Mouse (Mus musculus) heart, postnatal 10 days (tissue): Measurements from ENCODE around the gene Lrmda. TPM values are rescaled to one million over a fixed set of nuclear protein-coding genes. Genes with fewer than 3 reads are reported as not detected.

Experiments used
- DNase-seq, 2 experiments: peaks; one replicate each; pipeline ENCODE4 v3.0.0; 2021
- intact Hi-C: fragments of 180-260 bp; cut with DNase I; formaldehyde crosslinking; loops from one replicate; pipeline ENCODE4 v1.15.1; 2025
- total RNA-seq, 2 experiments: library from RNA; stranded (reverse); gene quantifications; 2 replicates each; pipeline ENCODE4 v1.2.3; 2021

Gene Lrmda
- total RNA-seq, 2 experiments from 2014 or later = 1.1 to 2.1 TPM

DNA sequence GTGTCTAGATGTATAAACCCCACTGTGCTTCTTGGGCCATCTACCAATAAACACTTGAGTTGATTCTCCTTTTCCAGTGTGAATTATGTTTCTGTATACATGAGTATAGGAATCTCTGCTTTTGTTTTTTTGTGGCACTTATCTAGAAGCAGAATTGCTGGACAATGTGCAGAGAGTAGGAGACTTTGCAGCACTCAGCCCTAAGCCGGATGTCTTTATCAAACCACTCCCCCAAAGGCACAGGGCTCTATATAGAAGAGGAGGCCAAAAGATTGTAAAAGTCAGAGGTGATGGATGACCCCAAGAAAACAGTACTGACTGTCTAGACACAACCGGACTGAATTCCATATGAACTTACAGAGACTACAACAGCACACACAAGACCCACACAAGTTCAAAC, 182.2 kb downstream of the Lrmda start:
- intact Hi-C loops = no loop called here

DNA sequence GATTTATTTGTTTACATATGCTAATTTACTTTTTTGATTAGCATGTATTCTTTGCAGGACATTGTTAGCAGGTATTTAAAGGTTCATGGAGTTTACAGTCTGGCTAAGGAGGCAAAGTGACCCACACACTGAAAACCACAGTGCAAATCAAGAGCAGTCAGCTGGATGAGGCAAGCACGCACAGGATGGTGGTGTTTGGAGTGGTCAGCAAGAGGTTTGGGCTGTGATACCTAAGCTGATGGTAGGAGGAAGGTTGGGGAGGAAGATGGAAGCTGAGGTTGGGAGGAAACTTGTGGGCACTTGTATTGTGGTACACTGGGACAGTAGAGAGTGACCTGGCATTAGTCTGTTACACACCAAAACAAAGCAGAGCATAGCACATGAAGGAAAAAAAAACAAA, 191.1 kb downstream of the Lrmda start:
- intact Hi-C loops = no loop called here
- no peak for DNase-seq

More for the DNA sequence above, 182.2 kb downstream of the Lrmda start:
- no peak for DNase-seq

DNA sequence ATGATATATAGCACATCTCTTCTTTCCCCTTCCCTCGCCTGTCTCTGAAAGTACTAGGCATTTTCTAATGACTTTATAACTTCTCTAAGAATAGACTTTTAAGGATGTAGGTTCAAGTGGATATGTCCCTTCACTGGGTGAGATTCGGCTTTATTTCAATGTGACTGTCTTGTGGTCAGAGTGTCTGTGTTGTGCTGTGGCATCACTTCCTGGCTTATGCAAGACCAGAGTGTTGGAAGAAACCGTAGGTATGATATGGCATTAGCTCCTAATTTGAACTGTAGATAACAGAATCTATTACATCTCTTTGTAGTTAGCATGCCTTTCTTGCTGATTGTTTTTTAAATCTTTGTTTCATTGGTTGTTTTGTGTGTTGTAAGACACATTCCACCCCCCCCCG, 198.7 kb downstream of the Lrmda start:
- no peak for DNase-seq
- intact Hi-C loops = no loop called here

DNA sequence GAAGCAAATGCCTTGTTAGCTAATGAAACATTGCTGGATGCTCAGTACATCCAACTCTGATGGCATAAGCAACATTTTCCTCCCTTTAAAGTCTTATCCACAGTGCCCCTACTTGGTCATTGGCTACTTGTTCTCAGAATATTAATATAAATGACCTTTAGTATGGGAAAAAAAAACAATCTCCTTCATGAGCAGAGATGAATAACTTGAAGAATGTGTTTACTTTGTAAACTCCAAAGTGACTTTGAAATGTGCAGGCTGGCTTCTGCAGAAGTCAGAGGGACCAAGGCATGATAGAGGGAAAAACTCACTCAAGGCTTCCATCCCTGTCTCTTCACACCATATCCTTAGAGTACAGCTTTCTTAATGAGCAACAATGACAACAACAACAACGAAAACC, 202.5 kb downstream of the Lrmda start:
- intact Hi-C loops = no loop called here
- DNase-seq = no peak

DNA sequence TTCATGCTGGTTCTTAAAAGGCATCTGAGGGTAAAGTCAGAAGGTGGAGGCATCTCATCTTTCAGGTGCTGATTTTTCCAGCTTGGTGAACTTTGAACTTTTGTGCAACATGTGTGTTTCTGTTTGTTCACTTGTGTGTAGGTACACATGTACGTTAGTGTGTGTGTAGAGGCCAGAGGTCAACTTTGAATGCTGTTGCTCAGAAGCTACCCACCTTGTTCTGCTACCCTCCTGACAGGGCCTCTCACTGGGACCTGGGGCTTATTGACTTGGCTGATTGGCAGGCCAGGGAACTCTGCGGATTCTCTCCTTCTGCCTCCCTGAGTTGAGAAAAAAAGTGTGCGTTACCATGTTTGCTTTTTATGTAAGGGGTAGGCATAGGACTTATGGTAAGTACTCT, 203.1 kb downstream of the Lrmda start:
- intact Hi-C loops = no loop called here
- DNase-seq = no peak

DNA sequence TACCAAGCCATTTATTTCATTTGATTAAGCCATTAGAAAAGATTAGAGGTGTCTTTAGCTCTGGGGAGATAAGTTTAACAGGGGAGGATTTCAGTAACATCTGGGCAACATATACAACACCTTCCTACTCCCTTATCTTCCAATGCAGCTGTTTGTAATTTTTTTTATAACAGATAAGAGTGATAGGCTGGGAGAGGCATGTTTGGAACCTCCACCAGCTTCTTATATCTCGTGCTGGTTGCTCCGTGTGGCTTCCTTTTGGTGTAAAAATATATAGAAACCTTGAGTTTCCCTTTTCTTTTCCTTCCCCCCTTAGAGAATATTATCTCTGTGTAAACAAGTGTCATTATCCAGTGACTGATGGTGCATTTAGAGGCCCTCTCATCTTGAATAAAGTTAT, 206.7 kb downstream of the Lrmda start:
- intact Hi-C loops = no loop called here
- no peak for DNase-seq

DNA sequence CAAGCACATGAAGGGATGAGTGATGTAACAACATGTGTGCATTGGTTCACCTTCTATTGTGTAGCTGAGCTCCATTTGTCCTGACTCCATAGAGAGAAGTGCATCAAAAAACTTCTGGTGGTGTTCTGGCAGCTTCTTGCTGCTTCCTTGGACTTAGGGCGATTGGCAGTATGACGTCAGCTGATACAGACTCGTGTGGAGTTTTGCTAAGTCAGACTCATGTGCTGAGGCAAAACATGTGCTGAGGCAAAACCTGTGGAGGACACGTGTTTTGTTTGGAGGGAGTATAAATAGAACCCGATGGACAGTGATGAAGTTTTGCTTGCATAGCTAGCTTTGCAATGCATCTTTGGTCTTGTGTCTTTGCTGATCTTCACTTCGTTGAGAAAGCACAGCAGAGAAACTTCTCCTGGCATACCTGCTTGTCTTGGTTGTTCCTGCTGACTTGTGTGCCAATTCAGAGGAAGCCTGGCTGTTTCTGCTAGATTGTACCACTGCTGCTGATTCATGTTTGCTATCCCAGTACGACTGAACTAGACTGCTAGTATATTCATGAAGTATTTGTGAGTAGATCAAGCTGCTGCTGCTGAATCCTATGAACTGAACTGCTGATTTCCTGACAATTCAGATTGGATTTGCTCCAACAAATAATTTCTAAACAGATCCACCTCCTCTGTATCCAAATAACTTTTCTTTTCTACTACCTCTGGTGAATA, 208.9 kb downstream of the Lrmda start:
- intact Hi-C loops = no loop called here
- no peak for DNase-seq

DNA sequence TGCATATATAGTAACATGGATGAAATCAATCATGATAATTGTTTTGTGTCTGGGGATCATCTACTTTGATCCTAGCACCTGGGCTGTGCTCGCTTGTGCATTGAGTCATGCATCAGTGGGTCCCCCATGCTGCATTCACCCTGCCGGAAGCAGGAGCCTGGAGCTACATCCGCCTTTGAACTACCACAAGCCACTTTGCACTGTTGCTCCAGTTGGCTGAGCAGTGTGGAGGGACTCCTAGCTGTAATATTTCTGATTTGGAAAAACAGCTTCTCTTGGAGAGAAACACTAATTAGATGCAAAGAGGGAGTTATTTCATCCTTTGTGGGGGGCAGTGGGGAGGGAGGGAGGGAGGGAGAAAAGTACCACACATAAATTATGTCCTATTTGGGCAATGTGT, 220.8 kb downstream of the Lrmda start:
- intact Hi-C loops = no loop called here
- no peak for DNase-seq

DNA sequence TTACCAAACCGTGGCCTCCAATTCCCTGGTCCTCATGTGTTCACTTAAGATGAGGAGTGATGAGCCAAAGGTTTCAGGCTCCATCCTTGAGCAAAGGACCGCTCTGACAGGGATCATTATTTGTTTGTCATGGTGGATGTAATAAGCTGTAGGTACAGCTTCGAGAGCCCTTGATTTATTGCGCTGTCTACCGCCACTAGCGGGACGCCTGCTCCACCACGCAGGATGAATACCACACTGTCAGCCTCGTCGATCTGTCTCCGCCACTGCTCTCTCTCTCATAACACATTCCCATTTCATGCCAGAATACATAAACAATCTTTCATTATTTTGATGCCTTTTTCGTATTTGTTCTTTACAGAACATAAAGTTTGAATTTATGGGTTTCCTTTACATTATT, 235.9 kb downstream of the Lrmda start:
- DNase-seq = no peak
- intact Hi-C loops = no loop called here

DNA sequence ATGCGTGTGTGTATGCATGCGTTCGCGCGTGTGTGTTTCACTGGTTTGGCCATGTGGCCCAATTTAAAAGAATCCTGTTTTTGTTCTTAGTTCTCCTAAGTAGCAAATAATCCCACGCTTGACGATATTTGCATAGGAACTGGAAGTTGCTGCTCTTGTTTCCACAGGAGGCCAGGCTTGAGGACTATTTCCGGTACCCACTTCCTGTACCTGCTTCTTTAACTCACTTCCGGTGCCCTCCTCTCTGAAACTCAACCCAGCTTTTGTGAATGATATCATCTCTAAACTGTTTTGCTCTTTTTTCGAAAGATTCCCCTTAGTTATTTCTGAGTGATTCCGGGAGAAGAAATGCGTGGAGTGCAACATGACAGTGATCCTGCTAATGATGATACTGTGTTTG, 236.8 kb downstream of the Lrmda start:
- DNase-seq = no peak
- intact Hi-C loops = no loop called here

DNA sequence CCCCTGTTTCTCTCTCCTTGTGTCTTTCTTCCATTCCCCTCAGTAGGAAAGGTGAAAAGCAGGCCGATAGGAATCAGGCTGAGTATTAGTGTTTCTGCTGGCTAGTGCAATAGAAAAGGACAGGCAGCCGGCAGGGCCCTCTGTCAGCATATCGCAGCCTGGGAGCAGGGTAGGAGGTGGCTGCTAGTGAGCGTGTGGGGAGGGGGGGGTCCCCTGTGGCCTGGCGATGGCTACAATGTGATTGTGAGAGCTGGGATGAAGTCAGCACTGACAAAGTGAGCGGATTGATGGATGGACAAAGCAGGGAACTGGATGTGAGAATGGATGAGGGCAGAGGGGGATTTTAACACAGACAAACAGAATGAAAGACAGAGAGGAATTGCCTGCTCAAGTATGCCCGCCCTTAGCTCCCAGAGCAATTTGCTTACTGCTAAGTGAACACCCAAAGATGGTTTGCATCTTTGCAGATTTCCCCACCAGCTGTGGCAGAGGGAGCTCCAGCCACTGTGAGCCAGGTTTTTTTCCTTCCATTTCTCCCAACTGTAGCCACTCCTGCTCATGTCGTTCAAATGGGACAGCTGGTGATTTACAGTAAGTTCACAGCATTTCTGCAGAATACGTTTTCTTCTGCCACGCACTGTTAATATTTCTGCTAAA, 240.0 kb downstream of the Lrmda start:
- intact Hi-C loops = no loop called here
- DNase-seq = peak; percentile 7 to 12

DNA sequence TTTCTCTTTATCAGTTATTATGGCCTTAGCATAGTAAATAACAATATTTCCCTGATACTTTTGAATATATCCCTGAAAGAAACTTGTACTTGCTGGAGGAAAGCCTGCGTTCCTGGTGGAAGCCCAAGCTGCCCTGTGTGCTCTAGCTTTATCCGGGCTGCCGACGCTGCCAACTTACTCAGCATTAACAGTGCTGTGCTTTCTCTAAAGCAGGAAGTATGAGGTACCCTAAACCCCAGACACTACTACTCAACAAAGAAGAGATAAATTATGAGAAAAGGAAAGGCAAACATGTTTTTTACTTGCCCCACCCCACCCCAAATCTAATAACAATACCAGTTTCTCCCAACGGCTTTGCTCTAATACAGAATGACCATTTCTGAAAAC, 240.5 kb downstream of the Lrmda start:
- intact Hi-C loops = no loop called here
- DNase-seq = peak in 1 of 2 experiments; percentile 2

DNA sequence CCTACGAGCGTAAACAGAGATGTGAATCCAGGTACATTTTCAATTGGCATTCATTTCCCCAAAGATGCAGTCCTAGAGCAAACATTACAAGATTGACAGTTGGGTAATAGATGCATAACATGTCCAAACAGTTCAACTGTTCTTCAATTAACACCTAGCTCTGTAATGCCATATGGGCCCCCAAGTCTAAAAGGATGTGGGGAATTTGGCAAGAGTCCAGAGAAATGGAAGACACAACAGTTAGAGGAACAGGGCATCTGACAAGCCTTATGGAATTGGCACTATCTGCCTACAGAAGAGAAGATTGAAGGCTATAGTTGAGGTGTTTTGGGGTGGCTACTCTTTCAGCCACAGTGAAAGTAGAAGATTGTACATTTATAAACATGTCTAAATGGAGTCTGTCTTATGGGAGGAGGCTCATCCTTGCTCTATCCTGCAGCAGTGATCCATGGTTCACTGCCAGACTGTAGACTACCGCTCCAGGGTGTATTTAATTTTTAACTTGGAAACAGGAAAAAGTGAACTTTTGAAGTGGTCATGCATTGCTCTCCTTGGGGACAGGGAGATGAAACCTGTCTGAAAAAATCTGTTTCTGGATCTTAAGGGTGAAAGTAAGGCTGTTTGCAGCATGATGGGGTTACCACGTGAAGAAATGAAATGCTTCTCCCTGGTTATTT, 245.9 kb downstream of the Lrmda start:
- intact Hi-C loops = no loop called here
- no peak for DNase-seq

DNA sequence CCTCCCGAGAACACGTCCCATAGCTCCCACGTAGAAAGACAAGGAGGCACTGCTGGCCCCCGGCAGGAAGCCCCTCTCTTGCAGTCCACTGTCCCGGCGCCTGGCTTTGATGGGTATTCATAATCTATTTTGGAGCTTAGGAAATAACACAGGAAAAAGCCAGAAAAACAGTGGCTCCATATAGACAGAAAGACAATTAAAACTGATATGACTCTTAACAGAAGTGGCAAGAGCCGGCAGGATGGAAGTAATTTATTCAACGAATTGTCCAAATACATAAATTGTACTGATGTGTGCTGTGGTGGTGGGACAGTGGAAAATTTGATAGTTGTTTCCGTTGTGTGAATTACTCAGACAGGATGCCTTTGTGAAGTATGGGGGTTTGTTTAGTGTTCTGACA, 250.3 kb downstream of the Lrmda start:
- intact Hi-C loops = no loop called here
- no peak for DNase-seq

DNA sequence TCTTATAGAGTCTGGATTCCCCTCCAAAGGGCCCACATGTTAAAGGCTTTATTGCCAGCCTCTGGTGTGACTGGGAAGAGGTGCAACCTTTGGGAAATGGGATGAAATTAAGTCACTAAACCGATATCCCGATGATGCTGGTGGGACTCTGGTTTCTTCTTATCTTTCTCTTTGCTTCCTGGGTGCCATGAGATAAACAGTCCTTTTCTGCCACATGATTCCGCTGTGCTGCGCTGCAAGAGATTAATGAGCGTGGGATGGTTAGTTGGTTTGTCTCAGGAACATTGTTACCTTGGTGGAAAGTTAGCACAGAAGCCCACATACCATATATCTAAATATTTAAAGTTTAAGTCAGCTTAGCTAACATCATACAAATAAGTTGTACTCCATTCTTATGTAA, 258.5 kb downstream of the Lrmda start:
- no peak for DNase-seq
- intact Hi-C loops = no loop called here

DNA sequence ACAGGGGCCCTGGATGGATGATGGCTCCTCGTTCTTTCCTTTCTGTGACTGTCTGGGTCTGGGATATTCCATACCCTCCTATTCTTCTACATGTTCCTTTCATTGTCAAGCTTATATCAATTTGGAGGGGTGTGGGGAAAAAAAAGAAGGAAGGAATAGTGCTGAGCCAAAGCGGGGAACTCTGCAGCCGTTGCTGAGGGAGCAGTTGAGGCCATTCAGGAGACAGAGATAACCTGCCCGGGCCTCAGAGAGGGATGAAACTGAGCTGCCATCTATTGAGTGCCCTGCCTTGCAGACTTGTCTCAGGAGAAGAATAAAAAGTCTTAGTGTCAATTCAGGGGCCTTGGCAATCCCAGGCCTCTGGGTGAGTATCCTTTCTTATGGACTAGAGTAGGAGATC, 260.1 kb downstream of the Lrmda start:
- no peak for DNase-seq
- intact Hi-C loops = no loop called here

DNA sequence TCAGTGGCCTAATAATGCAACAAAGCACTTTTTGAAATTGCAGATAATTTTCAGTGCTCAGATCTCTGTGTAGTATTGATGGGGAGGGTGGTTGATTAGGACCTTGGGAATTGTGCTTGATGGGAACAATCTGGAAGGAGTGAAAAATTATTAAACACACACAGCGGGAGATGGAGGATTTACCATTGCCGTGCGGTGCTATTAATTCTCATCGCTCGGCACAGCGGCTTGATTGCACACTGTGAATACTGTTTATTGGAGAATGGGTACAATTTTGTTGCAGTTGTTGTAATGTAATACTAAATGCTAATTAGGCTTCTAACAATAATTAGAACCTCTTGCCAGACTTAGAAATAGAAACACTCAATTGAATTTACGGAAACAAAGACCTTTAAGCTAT, 262.1 kb downstream of the Lrmda start:
- intact Hi-C loops = no loop called here
- no peak for DNase-seq

DNA sequence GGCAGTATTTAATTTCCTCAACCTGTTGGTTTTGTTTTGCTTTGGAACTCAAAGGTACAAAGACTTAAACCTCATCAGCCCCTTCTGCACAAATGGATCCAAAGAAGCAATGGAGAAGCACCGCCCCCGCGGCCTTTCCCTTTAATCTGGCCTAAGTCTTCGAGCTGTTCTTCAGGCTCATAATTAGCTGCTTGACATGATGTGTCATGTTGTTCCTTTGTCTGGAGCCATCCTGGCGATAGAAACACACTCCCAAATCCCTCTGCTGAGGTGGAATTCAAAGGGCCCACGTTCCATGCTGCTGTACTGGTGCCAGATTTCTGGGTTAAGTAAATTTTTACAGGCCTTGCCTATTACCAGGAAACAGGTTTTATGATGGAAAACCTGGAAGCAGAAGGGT, 263.3 kb downstream of the Lrmda start:
- intact Hi-C loops = no loop called here
- no peak for DNase-seq

DNA sequence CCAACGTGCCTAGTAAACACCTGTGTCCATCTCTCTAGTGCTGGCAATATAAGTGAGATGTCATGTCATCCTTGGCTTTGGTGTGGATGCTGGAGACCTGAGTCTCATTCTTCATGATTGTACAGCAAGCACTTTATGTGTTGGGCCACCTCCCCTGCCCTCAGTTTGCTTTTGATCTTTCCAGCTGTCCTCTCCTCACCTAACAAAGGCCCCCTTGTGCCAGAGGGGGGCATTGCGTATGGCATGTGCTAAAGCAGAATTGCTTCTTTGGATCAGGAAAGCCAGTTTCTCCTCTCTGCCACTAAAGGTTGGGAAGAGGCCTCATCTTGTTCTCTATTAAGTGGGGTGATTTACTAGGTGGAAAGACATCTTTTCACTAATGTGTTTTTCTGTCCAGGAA, 264.2 kb downstream of the Lrmda start:
- intact Hi-C loops = no loop called here
- no peak for DNase-seq

DNA sequence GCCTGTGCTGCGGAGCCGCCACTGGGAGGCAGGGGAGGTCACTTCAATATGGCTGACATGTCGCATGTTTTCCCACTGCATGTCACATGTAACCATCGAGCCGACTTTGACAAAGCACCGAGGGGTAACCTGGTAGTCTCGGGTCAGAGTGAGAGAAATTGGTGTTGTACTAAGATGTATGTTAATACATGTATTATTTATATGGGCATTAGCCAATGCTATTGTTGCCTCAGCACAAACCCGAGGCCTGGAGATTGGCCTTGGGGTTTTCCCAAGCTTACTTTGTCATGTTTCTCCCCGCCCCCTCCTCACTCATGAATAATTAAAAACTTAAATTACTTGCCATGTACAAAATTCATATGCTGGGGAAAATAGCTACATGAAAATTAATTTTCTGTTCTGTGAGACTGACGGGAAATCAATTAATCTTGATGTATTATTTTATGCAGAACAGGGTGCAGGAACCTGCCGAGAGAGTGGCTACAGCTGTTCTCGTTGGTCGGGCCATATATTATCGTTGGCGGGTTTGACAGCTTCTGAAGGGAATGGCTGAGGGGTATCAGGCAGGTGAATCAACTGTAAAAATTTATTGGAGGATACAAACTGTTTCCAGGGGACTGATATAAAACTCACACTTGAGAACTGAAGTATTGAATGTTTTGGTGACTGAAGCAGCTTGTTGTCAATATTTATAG, 265.5 kb downstream of the Lrmda start:
- intact Hi-C loops = no loop called here
- DNase-seq = no peak

DNA sequence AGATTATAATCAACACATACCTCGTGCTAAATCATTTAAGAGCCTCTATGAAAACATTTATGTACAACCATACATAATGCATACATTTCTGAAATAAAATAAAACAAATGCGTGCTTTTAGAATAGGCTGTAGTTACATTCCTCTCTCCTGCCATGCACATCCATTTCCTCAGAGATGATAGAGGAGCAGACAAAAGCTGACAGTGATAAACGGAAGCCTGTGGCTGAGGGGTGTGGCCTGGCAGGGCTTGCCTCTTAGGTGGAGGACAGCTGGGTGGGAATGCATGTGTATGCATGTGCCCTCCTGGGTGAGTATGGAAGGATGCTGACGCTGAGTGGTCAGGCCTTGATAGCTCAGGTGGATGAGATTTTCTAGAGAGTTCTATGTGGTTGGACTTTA, 266.3 kb downstream of the Lrmda start:
- intact Hi-C loops = no loop called here
- DNase-seq = no peak

DNA sequence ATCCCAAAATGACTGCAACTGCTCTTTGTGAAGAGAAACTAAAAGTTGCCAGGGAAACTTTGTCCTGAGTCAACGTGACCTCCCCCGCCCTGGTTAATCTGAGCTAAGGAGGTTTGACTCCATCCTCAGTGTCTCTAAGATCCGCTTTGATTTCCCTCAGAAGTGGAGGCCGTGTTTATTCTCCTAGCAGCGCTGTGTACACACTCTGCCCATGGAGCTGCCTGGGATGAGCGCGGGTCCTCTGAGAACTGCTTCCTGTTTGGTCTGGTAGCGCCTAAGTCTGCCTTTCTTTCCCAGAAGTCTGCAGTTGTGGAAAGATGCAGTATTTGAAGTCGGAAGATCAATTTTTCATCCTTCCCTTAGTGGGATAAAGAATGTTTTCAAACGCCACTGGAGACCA, 268.7 kb downstream of the Lrmda start:
- intact Hi-C loops = no loop called here
- no peak for DNase-seq
